Mouse (Mus musculus) v-Abl transformed pro-B cells (cell line): ENCODE results near the gene Samd13.

Experiments
- in situ Hi-C, 2 experiments: fragments of 400-800 bp; cut with MboI; formaldehyde crosslinking; loops; one replicate each; pipeline ENCODE4 v1.15.1; 2025; ENCODE audit not compliant: unreplicated experiment in 2 of 2

Samd13 gene

GRCm38 (mm10) chr3:146617946-146618345, 67.4 kb downstream of the Samd13 start:
- in situ Hi-C loops = no loop called here

- in situ Hi-C loops = no loop called here
Measured at GRCm38 (mm10) chr3:146616533-146617283, 68.7 kb downstream of the Samd13 start.

DNA sequence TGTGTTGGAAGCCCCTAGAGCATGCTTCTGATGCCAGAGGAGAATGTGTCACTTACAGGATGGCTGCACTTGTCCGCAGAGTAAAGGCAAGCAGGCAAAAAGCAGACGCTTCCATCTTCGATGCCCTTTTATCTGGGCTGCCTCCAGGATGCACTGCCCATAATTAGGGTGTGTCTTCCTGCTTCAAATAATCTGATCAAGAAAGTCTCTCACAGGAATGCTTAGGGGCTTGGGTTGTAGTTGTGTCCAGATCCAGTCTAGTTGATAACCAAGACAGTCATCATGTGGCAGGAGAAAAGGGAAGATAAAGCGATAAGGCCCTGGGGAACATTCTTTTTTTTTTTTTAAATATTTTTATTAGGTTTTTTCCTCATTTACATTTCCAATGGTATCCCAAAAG, 69.9 kb downstream of the Samd13 start, which contains the start of gene Dnase2b:
Gene Dnase2b, minus strand, starts transcription at position 101 of the 400 bp plus-strand sequence.
- in situ Hi-C loops = no loop called here

- in situ Hi-C loops = no loop called here
Measured at GRCm38 (mm10) chr3:146611821-146612220, 73.6 kb downstream of the Samd13 start.

GRCm38 (mm10) chr3:146611261-146611660, 74.1 kb downstream of the Samd13 start:
- in situ Hi-C loops = no loop called here

DNA sequence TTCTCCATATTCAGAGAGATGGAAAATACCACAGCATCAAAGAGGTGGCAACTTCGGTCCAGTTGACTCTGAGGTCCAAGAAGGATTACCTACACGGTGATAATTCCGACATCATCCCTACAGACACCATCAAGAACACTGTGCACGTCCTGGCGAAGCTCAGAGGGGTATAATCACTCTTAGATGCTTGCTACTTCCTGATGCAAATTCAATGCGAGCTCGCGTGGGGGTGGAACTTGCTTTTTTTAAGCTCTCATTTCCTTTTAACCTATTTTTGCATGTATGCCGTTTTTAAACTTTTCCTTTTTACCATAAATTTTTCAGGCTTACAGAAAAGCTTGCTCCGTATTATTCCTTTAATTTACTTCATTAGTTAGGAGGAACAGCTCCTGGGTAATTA, 75.1 kb downstream of the Samd13 start:
- in situ Hi-C loops = no loop called here

- in situ Hi-C loops = no loop called here
Measured at GRCm38 (mm10) chr3:146607368-146607767, 78.0 kb downstream of the Samd13 start.

DNA sequence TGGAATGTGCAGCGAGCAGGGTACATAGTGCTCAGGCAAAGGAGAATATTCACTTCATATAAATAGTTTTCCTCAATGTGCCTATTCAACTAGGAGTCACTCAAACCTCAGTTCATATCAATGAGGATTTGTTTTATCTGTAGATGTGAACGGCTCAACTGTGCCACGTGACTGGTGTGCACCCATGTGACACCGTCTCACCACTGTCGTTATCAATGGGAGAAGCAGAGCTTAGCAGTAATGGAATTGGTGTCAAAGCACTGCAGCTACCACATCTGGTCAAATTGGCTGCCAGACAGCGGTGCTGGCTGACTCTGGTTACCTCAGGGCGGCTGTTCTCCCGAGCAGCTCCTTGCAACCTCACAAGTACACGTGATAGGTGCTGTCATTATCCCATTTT, 80.7 kb downstream of the Samd13 start:
- in situ Hi-C loops = no loop called here

GRCm38 (mm10) chr3:146602531-146602930, 82.9 kb downstream of the Samd13 start:
- in situ Hi-C loops = no loop called here

DNA sequence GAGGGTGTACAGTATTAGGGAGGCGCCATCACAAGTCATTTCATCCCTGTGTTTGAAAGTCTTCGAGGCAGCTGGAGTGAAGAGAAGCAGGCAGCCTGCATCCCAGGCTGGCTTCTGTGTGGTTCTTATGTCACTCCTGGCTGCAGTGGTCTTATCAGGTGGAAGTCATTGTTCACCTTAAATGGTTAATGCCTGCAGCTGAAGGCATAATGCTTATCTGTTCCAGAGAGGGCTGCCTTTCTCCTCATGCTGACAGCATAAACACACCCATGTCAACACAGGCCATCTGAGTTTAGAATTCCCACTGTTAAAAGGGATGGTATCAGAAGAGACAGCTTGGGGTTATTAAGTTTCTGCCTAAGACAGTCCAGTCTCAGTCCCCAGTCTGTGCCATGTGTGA, 84.2 kb downstream of the Samd13 start:
- in situ Hi-C loops = no loop called here

DNA sequence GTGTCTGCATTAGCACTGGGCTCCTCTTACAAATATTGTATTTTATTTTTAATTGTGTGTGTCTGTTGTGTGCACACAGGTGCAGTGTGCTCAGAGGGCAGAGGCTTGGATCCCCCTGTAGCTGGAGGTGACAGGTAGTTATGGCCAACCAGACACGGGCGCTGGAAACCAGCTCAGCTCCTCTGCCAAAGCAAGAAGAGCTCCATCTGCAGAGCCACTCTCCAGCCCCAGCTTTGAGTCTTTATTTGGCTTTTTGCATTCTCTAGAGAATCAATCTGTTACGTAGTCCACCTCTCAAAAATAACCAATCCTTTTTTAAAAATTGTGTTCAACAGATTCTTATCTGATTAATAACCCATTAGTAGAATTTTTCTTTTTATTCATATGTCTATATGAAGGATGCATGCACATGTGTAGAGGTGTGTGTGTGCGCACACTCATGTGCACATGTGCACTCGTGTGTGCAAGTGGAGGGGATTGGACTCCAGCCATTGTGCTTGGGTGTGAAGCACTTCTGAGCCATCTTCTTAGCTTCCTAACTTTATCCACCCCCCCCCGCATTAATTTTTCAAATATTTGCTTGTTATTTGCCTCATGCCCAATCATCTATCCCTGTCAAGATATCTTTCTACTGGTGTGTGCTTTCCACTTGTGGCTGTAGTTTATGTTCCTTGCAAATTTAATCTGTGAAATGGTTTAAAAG, 86.0 kb downstream of the Samd13 start:
- in situ Hi-C loops = no loop called here

DNA sequence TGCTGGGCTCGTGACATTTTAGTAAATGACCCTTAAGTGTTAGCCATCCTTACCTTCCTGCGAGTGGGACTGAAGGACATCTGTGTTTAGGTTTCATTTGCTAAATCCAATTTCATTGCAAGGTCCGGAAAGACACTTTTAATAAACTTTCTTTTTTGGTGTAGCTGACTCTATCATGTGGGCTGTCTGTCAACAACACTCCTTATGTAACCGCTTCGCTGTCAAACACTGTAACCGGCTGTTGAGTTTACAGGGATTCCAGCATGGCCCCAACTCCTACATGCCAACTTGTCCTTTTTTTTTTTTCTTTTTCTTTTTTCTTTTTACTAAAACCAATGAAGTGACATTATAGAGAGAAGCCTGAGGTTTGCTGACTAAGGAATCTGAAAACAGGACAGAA, 87.0 kb downstream of the Samd13 start:
- in situ Hi-C loops = no loop called here

GRCm38 (mm10) chr3:146596864-146597263, 88.5 kb downstream of the Samd13 start:
- in situ Hi-C loops = no loop called here

GRCm38 (mm10) chr3:146596387-146596786, 89.0 kb downstream of the Samd13 start:
- in situ Hi-C loops = no loop called here

DNA sequence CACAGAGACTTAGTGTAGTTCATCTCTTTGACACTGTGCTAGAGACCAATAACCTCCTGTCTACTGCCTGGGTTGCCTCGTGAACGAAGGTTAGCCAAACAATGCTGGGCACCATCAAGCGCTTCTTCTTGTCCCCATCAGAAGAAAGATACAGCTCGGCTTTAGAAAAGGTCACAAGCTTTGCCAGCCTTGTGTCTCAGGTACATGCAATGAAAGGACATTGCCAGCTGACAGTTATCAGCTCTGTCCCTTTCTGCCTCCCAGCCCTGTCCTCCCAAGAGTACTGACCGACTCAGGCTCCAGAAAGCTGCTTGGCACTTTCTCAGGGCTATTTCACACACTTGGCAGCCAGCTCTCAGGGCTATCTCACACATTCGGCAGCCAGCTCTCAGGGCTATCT, 90.0 kb downstream of the Samd13 start:
- in situ Hi-C loops = no loop called here
